Mouse (Mus musculus) MEL (cell line): ENCODE results near the gene Csnk1g1. TPM values are rescaled to one million over a fixed set of nuclear protein-coding genes. Genes with fewer than 3 reads are reported as not detected.

Experiments
- DNase-seq: peaks from one replicate; pipeline ENCODE4 v3.0.0; 2011; ENCODE audit warnings: low read depth, low spot score
- H3K27ac ChIP-seq: 2 replicates; pipeline ENCODE4 v1.5.1; 2012; ENCODE audit warnings: low read depth, mild to moderate bottlenecking, control low read depth, low read length, moderate library complexity; ENCODE audit not compliant: control insufficient read depth
- H3K27me3 ChIP-seq, 2 experiments: fragments of 150-350 bp in 1 of 2; sonication (generic) in 1 of 2; 2 replicates each; pipeline ENCODE4 v1.6.1; 2012; ENCODE audit warnings: low read length in 2 of 2, mild to moderate bottlenecking in 2 of 2, improper control_type of control experiment in 1 of 2, moderate library complexity in 1 of 2; ENCODE audit not compliant: insufficient read depth in 2 of 2, control insufficient read depth in 1 of 2
- H3K36me3 ChIP-seq, 2 experiments: 2 replicates each; pipeline ENCODE4 v1.6.1; 2012 to 2014; ENCODE audit warnings: low read length in 2 of 2, improper control_type of control experiment in 1 of 2, inconsistent platforms in 1 of 2, mild to moderate bottlenecking in 1 of 2; ENCODE audit not compliant: insufficient read depth in 2 of 2, control insufficient read depth in 1 of 2
- H3K4me1 ChIP-seq, 2 experiments: fragments of 150-350 bp in 1 of 2; sonication (generic) in 1 of 2; 2 replicates each; pipeline ENCODE4 v1.6.1; 2012; ENCODE audit warnings: low read length in 2 of 2, improper control_type of control experiment in 1 of 2, mild to moderate bottlenecking in 1 of 2; ENCODE audit not compliant: insufficient read depth in 2 of 2, control insufficient read depth in 1 of 2
- H3K4me3 ChIP-seq, 2 experiments: fragments of 150-350 bp in 1 of 2; sonication (generic) in 1 of 2; 2 replicates each; pipeline ENCODE4 v1.5.1; 2012; ENCODE audit warnings: low read depth in 2 of 2, low read length in 2 of 2, mild to moderate bottlenecking in 2 of 2, moderate library complexity in 2 of 2, control low read depth in 1 of 2, improper control_type of control experiment in 1 of 2; ENCODE audit not compliant: control insufficient read depth in 1 of 2, insufficient read depth in 1 of 2
- H3K79me2 ChIP-seq: 2 replicates; pipeline ENCODE4 v1.6.1; 2012; ENCODE audit warnings: mild to moderate bottlenecking, low read length, moderate library complexity; ENCODE audit not compliant: control insufficient read depth, poor library complexity, insufficient read depth
- H3K9ac ChIP-seq: 2 replicates; pipeline ENCODE4 v1.6.1; 2012; ENCODE audit warnings: low read depth, mild to moderate bottlenecking, control low read depth, low read length, moderate library complexity; ENCODE audit not compliant: control insufficient read depth, poor library complexity, severe bottlenecking
- H3K9me3 ChIP-seq: fragments of 150-350 bp; sonication (generic); replicated peaks from 2 replicates; pipeline ENCODE4 v1.6.1; 2012; ENCODE audit warnings: mild to moderate bottlenecking, low read length, improper control_type of control experiment, moderate library complexity; ENCODE audit not compliant: insufficient read depth
- CHD1 ChIP-seq: IDR thresholded peaks from 2 replicates; pipeline ENCODE4 v1.6.1; 2012; ENCODE audit warnings: low read depth, mild to moderate bottlenecking, inconsistent platforms, low read length, improper control_type of control experiment
- CHD2 ChIP-seq: IDR thresholded peaks from 2 replicates; pipeline ENCODE4 v1.6.1; 2011; ENCODE audit warnings: low read length, improper control_type of control experiment
- CTCF ChIP-seq, 3 experiments: IDR thresholded peaks in 2 of 3; conservative IDR thresholded peaks in 1 of 3; 2 replicates each; pipeline ENCODE4 v1.5.1; 2011 to 2012; ENCODE audit warnings: low read length in 3 of 3, low read depth in 2 of 3, mild to moderate bottlenecking in 2 of 3, improper control_type of control experiment in 1 of 3, inconsistent platforms in 1 of 3, mixed read lengths in 1 of 3, moderate library complexity in 1 of 3; ENCODE audit not compliant: control insufficient read depth in 1 of 3, insufficient read depth in 1 of 3, poor library complexity in 1 of 3, severe bottlenecking in 1 of 3
- ELF1 ChIP-seq: IDR thresholded peaks from 2 replicates; pipeline ENCODE4 v1.6.1; 2014; ENCODE audit warnings: low read depth, mild to moderate bottlenecking, inconsistent platforms, low read length, improper control_type of control experiment, moderate library complexity
- EP300 ChIP-seq, 2 experiments: IDR thresholded peaks; 2 replicates each; pipeline ENCODE4 v1.6.1; 2011; ENCODE audit warnings: improper control_type of control experiment in 2 of 2, low read length in 2 of 2, low read depth in 1 of 2, mild to moderate bottlenecking in 1 of 2
- GABPA ChIP-seq: IDR thresholded peaks from 2 replicates; pipeline ENCODE4 v1.6.1; 2012; ENCODE audit warnings: low read depth, mild to moderate bottlenecking, inconsistent platforms, low read length, improper control_type of control experiment, moderate library complexity
- GATA1 ChIP-seq: IDR thresholded peaks from 2 replicates; pipeline ENCODE4 v1.6.1; 2011; ENCODE audit warnings: low read depth, low read length, improper control_type of control experiment
- HCFC1 ChIP-seq: IDR thresholded peaks from 2 replicates; pipeline ENCODE4 v1.6.1; 2012; ENCODE audit warnings: low read depth, mild to moderate bottlenecking, inconsistent platforms, low read length, improper control_type of control experiment, moderate library complexity
- MAX ChIP-seq: IDR thresholded peaks from 2 replicates; pipeline ENCODE4 v1.6.1; 2011; ENCODE audit warnings: low read length, improper control_type of control experiment
- MYC ChIP-seq: IDR thresholded peaks from 2 replicates; pipeline ENCODE4 v1.6.1; 2011; ENCODE audit warnings: low read depth, mild to moderate bottlenecking, low read length, improper control_type of control experiment, moderate library complexity
- NELFE ChIP-seq: IDR thresholded peaks from 2 replicates; pipeline ENCODE4 v1.6.1; 2011; ENCODE audit warnings: low read depth, low read length, improper control_type of control experiment
- POLR2AphosphoS2 ChIP-seq: IDR thresholded peaks from 2 replicates; pipeline ENCODE4 v1.6.1; 2011; ENCODE audit warnings: low read length, improper control_type of control experiment
- POLR2AphosphoS5 ChIP-seq: IDR thresholded peaks from 2 replicates; pipeline ENCODE4 v1.6.1; 2012; ENCODE audit warnings: low read depth, borderline replicate concordance, mild to moderate bottlenecking, inconsistent platforms, low read length, moderate library complexity, mixed read lengths
- RAD21 ChIP-seq: IDR thresholded peaks from 2 replicates; pipeline ENCODE4 v1.6.1; 2011; ENCODE audit warnings: mild to moderate bottlenecking, low read depth, low read length, improper control_type of control experiment
- RCOR1 ChIP-seq: IDR thresholded peaks from 2 replicates; pipeline ENCODE4 v1.6.1; 2012; ENCODE audit warnings: low read depth, mild to moderate bottlenecking, inconsistent platforms, low read length, improper control_type of control experiment
- SIN3A ChIP-seq: IDR thresholded peaks from 2 replicates; pipeline ENCODE4 v1.6.1; 2012; ENCODE audit warnings: low read length, improper control_type of control experiment, inconsistent platforms
- SMC3 ChIP-seq: IDR thresholded peaks from 2 replicates; pipeline ENCODE4 v1.6.1; 2011; ENCODE audit warnings: low read depth, low read length, improper control_type of control experiment
- TAL1 ChIP-seq: IDR thresholded peaks from 2 replicates; pipeline ENCODE4 v1.6.1; 2012; ENCODE audit warnings: mild to moderate bottlenecking, inconsistent platforms, low read length, moderate library complexity, mixed read lengths
- TCF12 ChIP-seq: IDR thresholded peaks from 2 replicates; pipeline ENCODE4 v1.6.1; 2014; ENCODE audit warnings: low read depth, mild to moderate bottlenecking, inconsistent platforms, low read length, improper control_type of control experiment, moderate library complexity
- UBTF ChIP-seq: IDR thresholded peaks from 2 replicates; pipeline ENCODE4 v1.6.1; 2012; ENCODE audit warnings: low read depth, mild to moderate bottlenecking, inconsistent platforms, low read length, improper control_type of control experiment, moderate library complexity, borderline replicate concordance; ENCODE audit not compliant: insufficient read depth
- USF1 ChIP-seq: IDR thresholded peaks from 2 replicates; pipeline ENCODE4 v1.6.1; 2014; ENCODE audit warnings: low read depth, mild to moderate bottlenecking, inconsistent platforms, low read length, improper control_type of control experiment, moderate library complexity
- ZC3H11A ChIP-seq: IDR thresholded peaks from 2 replicates; pipeline ENCODE4 v1.6.1; 2012; ENCODE audit warnings: low read depth, mild to moderate bottlenecking, inconsistent platforms, low read length, improper control_type of control experiment
- ZKSCAN1 ChIP-seq: IDR thresholded peaks from 2 replicates; pipeline ENCODE4 v1.6.1; 2012; ENCODE audit warnings: low read depth, mild to moderate bottlenecking, inconsistent platforms, low read length, improper control_type of control experiment, moderate library complexity
- ZNF384 ChIP-seq: IDR thresholded peaks from 2 replicates; pipeline ENCODE4 v1.6.1; 2012; ENCODE audit warnings: low read depth, mild to moderate bottlenecking, inconsistent platforms, low read length, improper control_type of control experiment
- polyA plus RNA-seq, 2 experiments: library from polyadenylated mRNA; stranded (reverse) in 1 of 2; unstranded in 1 of 2; fragments of >175 nt in 1 of 2; fragments of >200 nt in 1 of 2; gene quantifications; 2 replicates each; pipeline versions ENCODE4 v1.2.1 to v1.2.4; 2012; ENCODE audit warnings: low replicate concordance in 2 of 2, low read depth in 1 of 2; ENCODE audit not compliant: insufficient read length in 2 of 2, insufficient read depth in 1 of 2, missing spikeins in 1 of 2
- total RNA-seq: library from RNA; depleted of rRNA; stranded (reverse); fragments of 300-350 nt; gene quantifications from 2 replicates; pipeline ENCODE4 v1.2.3, GENCODE M21; 2012

Gene Csnk1g1
- total and polyA plus RNA-seq, 3 experiments: 5.1 to 7.7 TPM; not detected in 1

GRCm38 (mm10) chr9:66004380-66004779 lies 95.7 kb downstream of the Csnk1g1 start:
- TF ChIP-seq CHD1 (no peak), TAL1 (no peak), ZNF384 (peak; percentile 83), CTCF (IDR thresholded peaks at IDR 0.05 in 2 of 3, conservative IDR thresholded peaks at IDR 0.05 in 1 of 3; ENCODE audit: control insufficient read depth in 1 of 3, insufficient read depth in 1 of 3, low read depth in 2 of 3, low read length in 3 of 3, poor library complexity in 1 of 3, severe bottlenecking in 1 of 3) (peak; percentile 8 to 67 (median 21); a peak in 2 of 6 replicates), UBTF (no peak), RAD21 (peak; percentile 57), POLR2AphosphoS2 (no peak), CHD2 (no peak), GATA1 (peak; percentile 54), ZC3H11A (peak; percentile 26; the same call in 1 of the 2 replicates), USF1 (no peak), SMC3 (peak; percentile 48), MYC (0 out of 2 replicates have a peak, but pooled peaks have one; percentile 32), HCFC1 (0 out of 2 replicates have a peak, but pooled peaks have one; percentile 27), ZKSCAN1 (no peak), EP300 (IDR thresholded peaks at IDR 0.05; ENCODE audit: low read depth in 1 of 2, low read length in 2 of 2) (0 out of 4 replicates have a peak, but pooled peaks of 1 of the 2 experiments have one; percentile 16), RCOR1 (peak; percentile 14; the same call in 1 of the 2 replicates), POLR2AphosphoS5 (no peak), GABPA (no peak), MAX (peak; percentile 71), NELFE (no peak), ELF1 (peak; percentile 41; the same call in 1 of the 2 replicates), SIN3A (0 out of 2 replicates have a peak, but pooled peaks have one; percentile 40), TCF12 (no peak)
- Histone ChIP-seq H3K4me3 (no peak overlapping the region), H3K27me3 (no peaks in the 10 kb centered on the region), H3K79me2 (no peaks in the 10 kb centered on the region), H3K9ac (no peak overlapping the region), H3K27ac (no peak overlapping the region), H3K4me1 (peaks cover 3% of the 10 kb centered on the region in 2 experiments; a peak in 2 of 4 replicates), H3K36me3 (peaks cover 0 to 5% of the 10 kb centered on the region in 2 experiments; a peak in 3 of 4 replicates), H3K9me3 (no peaks in the 10 kb centered on the region)
- peak; percentile 72 for DNase-seq
